Mouse (Mus musculus) kidney, adult 2 months (tissue): ENCODE measurements around the gene Gm20661. TPM values are rescaled to one million over a fixed set of nuclear protein-coding genes. Genes with fewer than 3 reads are reported as not detected.

Experiments used
- DNase-seq: peaks from one replicate; pipeline ENCODE4 v3.0.0; 2021
- H3K27ac ChIP-seq: fragments of 200-500 bp; 2 replicates; pipeline ENCODE4 v1.5.1; 2012; ENCODE audit warnings: low read depth, low read length, control low read depth, inconsistent platforms; ENCODE audit not compliant: insufficient read depth
- H3K27me3 ChIP-seq: fragments of 200-500 bp; replicated peaks from 2 replicates; pipeline ENCODE4 v1.6.1; 2012; ENCODE audit warnings: mild to moderate bottlenecking, moderate library complexity, low read length, inconsistent platforms; ENCODE audit not compliant: control insufficient read depth, insufficient read depth
- H3K36me3 ChIP-seq: fragments of 200-500 bp; 2 replicates; pipeline ENCODE4 v1.6.1; 2012; ENCODE audit warnings: mild to moderate bottlenecking, moderate library complexity, low read length, inconsistent platforms; ENCODE audit not compliant: control insufficient read depth, insufficient read depth
- H3K4me1 ChIP-seq: fragments of 200-500 bp; 2 replicates; pipeline ENCODE4 v1.6.1; 2011; ENCODE audit warnings: low read length; ENCODE audit not compliant: control insufficient read depth, insufficient read depth
- H3K4me3 ChIP-seq: fragments of 200-500 bp; 2 replicates; pipeline ENCODE4 v1.5.1; 2011; ENCODE audit warnings: mild to moderate bottlenecking, low read depth, low read length, control low read depth; ENCODE audit not compliant: insufficient read depth
- CTCF ChIP-seq: fragments of 200-500 bp; conservative IDR thresholded peaks from 2 replicates; pipeline ENCODE4 v1.5.1; 2011; ENCODE audit warnings: low read depth, mild to moderate bottlenecking, control low read depth, low read length, moderate library complexity, mixed read lengths; ENCODE audit not compliant: insufficient read depth, insufficient read length
- POLR2A ChIP-seq: fragments of 200-500 bp; IDR thresholded peaks from one replicate; pipeline ENCODE4 v1.6.1; 2011; ENCODE audit warnings: low read depth, low read length, control low read depth
- WGBS: fragments of 180-500 bp; shearing (Covaris S2); methylation state at CpG from one replicate; pipeline ENCODE4 v1.1.7; 2018; 5-methylcytosine and 5-hydroxymethylcytosine counted together
- polyA plus RNA-seq: library from polyadenylated mRNA; depleted of rRNA; stranded (reverse); fragments of >200 nt; gene quantifications from 2 replicates; pipeline ENCODE4 v1.2.3, GENCODE M21; 2012

The Gm20661 gene
- polyA plus RNA-seq, 1 experiment = 0.14 TPM

- Histone ChIP-seq H3K4me3 (no peak overlapping the region), H3K27me3 (no peaks in the 10 kb centered on the region), H3K36me3 (no peaks in the 10 kb centered on the region), H3K27ac (no peak overlapping the region), H3K4me1 (no peaks in the 10 kb centered on the region)
- 70% methylated on average over 6 of the region's 6 CpGs for WGBS
- TF ChIP-seq POLR2A = no peak
- no peak for TF ChIP-seq CTCF
- peak; percentile 19 for DNase-seq
Observed at GRCm38 (mm10) chr9:107967437-107967836, 15.4 kb upstream of the Gm20661 start.

- H3K4me1 ChIP-seq = no peaks in the 10 kb centered on the region
- 94% methylated on average over 7 of the region's 7 CpGs for WGBS
- H3K36me3 ChIP-seq = no peaks in the 10 kb centered on the region
- no peaks in the 10 kb centered on the region for H3K27me3 ChIP-seq
- no peak for DNase-seq
- no peak overlapping the region for H3K27ac ChIP-seq
- H3K4me3 ChIP-seq = no peak overlapping the region
- TF ChIP-seq CTCF = no peak
- TF ChIP-seq POLR2A = no peak
Observed at GRCm38 (mm10) chr9:107968531-107968930, 14.3 kb upstream of the Gm20661 start.

- WGBS = 90% methylated on average over 5 of the region's 5 CpGs
- Histone ChIP-seq H3K27ac (no peak overlapping the region), H3K4me3 (no peak overlapping the region), H3K36me3 (no peaks in the 10 kb centered on the region), H3K4me1 (no peaks in the 10 kb centered on the region), H3K27me3 (no peaks in the 10 kb centered on the region)
- no peak for DNase-seq
- TF ChIP-seq POLR2A (no peak), CTCF (no peak)
Observed at GRCm38 (mm10) chr9:107970311-107970710, 12.5 kb upstream of the Gm20661 start.

GRCm38 (mm10) chr9:107971690-107972541, 10.9 kb upstream of the Gm20661 start:
- DNase-seq = peak; percentile 33
- 61% methylated on average over 8 of the region's 8 CpGs for WGBS
- H3K4me3 ChIP-seq = no peak overlapping the region
- H3K27me3 ChIP-seq = no peaks in the 10 kb centered on the region
- H3K27ac ChIP-seq = no peak overlapping the region
- H3K36me3 ChIP-seq = no peaks in the 10 kb centered on the region
- TF ChIP-seq CTCF (no peak), POLR2A (no peak)
- no peaks in the 10 kb centered on the region for H3K4me1 ChIP-seq

- Histone ChIP-seq H3K36me3 (no peaks in the 10 kb centered on the region), H3K4me3 (no peak overlapping the region), H3K27me3 (no peaks in the 10 kb centered on the region), H3K4me1 (no peaks in the 10 kb centered on the region), H3K27ac (no peak overlapping the region)
- no peak for DNase-seq
- 73% methylated on average over 10 of the region's 10 CpGs for WGBS
- no peak for TF ChIP-seq POLR2A
- no peak for TF ChIP-seq CTCF
Observed at GRCm38 (mm10) chr9:107974491-107975171, 8.2 kb upstream of the Gm20661 start.

GRCm38 (mm10) chr9:107975399-107976386, 7.2 kb upstream of the Gm20661 start, which contains the start of gene Uba7:
Uba7 (plus strand) TSS chr9:107975505.
- H3K27me3 ChIP-seq = no peaks in the 10 kb centered on the region
- H3K36me3 ChIP-seq = no peaks in the 10 kb centered on the region
- WGBS = 55% methylated on average over 12 of the region's 12 CpGs
- peak within 1 kb of the TSS; percentile 73 for H3K27ac ChIP-seq
- no peaks in the 10 kb centered on the region for H3K4me1 ChIP-seq
- peak; percentile 72 for DNase-seq
- TF ChIP-seq POLR2A = no peak
- no peak for TF ChIP-seq CTCF
- H3K4me3 ChIP-seq = peak within 1 kb of the TSS; percentile 60
